Mouse (Mus musculus): ENCODE data around the gene Taar3. TPM values are rescaled to one million over a fixed set of nuclear protein-coding genes. Genes with fewer than 3 reads are reported as not detected.
A peak's percentile ranks its signal among the peaks of the same experiment; 100 is the strongest.

Taar3 gene
- polyA plus RNA-seq (2012; rRNA removed): not detected in 2 replicates

DNA sequence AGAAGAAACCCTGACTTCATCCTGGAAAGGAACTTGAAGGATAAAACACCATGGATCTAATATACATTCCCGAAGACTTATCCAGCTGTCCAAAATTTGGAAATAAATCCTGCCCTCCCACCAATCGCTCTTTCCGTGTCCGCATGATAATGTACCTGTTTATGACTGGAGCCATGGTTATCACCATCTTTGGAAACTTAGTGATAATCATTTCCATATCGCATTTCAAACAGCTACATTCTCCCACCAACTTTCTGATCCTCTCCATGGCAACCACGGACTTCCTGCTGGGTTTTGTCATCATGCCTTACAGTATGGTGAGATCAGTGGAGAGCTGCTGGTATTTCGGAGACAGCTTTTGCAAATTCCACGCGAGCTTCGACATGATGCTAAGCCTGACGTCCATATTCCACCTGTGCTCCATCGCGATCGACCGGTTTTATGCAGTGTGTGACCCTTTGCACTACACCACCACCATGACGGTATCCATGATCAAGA, at the start of gene Taar3:
Taar3 (plus strand) TSS at position 51 of the 498 bp plus-strand sequence.
- no peak for TF ChIP-seq POLR2A (IDR thresholded peaks at IDR 0.05; ENCODE audit: borderline replicate concordance, extremely low read depth, low read depth, low read length)
- TF ChIP-seq CTCF (IDR thresholded peaks at IDR 0.05; ENCODE audit: insufficient read depth, low read length): no peak
- Histone ChIP-seq H3K4me1 (ENCODE audit: control insufficient read depth, insufficient read depth, low read length) (no peaks in the 10 kb centered on the region), H3K4me3 (replicated peaks; ENCODE audit: extremely low read depth, low read depth, low read length) (no peak within 1 kb of the TSS)
- DNase-seq: no peak
- 85% methylated on average over 16 of the region's 16 CpGs for WGBS

DNA sequence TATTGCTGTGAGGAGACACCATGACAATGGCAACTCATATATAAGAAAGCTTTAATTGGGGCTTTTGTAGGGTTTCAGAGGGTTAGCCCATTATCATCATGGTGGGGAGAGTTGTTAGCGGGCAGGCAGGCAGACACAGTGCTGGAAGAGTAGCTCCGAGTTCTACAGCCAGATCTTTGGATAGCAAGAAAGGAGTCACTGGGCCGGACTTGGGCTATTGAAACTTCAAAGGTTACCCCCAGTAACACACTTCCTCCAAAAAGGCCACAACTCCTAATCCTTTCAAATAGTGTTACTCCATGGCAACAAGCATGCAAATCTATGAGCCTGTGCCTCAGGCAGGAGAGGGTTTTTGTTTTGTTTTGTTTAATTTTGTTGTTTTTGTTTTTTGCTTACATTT, 48.2 kb upstream of the Taar3 start:
- Histone ChIP-seq H3K4me1 (ENCODE audit: control insufficient read depth, insufficient read depth, low read length) (no peaks in the 10 kb centered on the region), H3K4me3 (replicated peaks; ENCODE audit: extremely low read depth, low read depth, low read length) (no peak overlapping the region)
- 84% methylated on average over 3 of the region's 3 CpGs for WGBS
- no peak for DNase-seq
- TF ChIP-seq CTCF (IDR thresholded peaks at IDR 0.05; ENCODE audit: insufficient read depth, low read length) (no peak), POLR2A (IDR thresholded peaks at IDR 0.05; ENCODE audit: borderline replicate concordance, extremely low read depth, low read depth, low read length) (no peak)

DNA sequence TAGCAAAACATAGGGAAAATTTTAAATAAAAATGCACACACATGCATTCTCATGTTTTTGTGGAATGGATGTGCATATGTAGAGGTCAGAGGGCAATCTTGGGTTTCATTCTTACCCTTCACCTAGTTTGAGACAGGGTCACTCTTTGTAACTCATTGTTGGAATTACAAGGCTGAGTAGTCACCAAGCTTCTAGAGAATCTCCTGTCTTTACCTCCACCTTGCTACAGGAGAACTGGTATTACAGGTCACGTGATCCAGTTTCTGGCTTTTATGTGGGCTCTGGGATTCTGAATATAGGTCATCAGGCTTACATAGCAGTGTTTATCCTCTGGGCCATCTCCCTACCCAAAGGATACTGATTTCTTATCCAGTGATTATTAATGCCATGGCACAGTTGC, 43.7 kb upstream of the Taar3 start:
- H3K4me3 ChIP-seq (replicated peaks; ENCODE audit: extremely low read depth, low read depth, low read length): no peak overlapping the region
- 85% methylated on average over 1 of the region's 1 CpGs for WGBS
- H3K4me1 ChIP-seq (ENCODE audit: control insufficient read depth, insufficient read depth, low read length): no peaks in the 10 kb centered on the region
- TF ChIP-seq POLR2A (IDR thresholded peaks at IDR 0.05; ENCODE audit: borderline replicate concordance, extremely low read depth, low read depth, low read length) (no peak), CTCF (IDR thresholded peaks at IDR 0.05; ENCODE audit: insufficient read depth, low read length) (no peak)
- no peak for DNase-seq

DNA sequence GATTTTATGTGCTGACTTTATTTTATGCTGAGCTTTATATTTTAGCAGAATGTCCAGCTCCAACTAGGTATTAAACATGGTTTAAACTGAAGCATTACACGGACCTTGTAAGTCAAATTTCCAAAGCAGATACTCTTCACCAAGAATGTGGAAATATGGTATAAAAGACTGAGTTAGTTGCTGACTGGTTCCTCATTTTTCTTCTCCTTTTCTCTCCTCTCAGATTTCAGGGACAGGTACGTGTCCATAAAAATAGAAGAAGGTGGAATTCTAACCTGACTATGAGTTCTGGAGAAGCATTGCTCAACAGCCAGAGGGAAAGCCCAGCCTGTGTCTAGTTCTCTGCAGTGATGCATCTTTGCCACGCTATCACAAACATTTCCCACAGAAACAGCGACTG, 29.3 kb upstream of the Taar3 start, which contains the start of gene Taar1:
Taar1 (plus strand) TSS at position 301 of the 400 bp plus-strand sequence.
- TF ChIP-seq CTCF (IDR thresholded peaks at IDR 0.05; ENCODE audit: insufficient read depth, low read length) (no peak), POLR2A (IDR thresholded peaks at IDR 0.05; ENCODE audit: borderline replicate concordance, extremely low read depth, low read depth, low read length) (no peak)
- DNase-seq: no peak
- Histone ChIP-seq H3K4me1 (ENCODE audit: control insufficient read depth, insufficient read depth, low read length) (no peaks in the 10 kb centered on the region), H3K4me3 (replicated peaks; ENCODE audit: extremely low read depth, low read depth, low read length) (no peak within 1 kb of the TSS)
- WGBS: 82% methylated on average over 4 of the region's 4 CpGs

DNA sequence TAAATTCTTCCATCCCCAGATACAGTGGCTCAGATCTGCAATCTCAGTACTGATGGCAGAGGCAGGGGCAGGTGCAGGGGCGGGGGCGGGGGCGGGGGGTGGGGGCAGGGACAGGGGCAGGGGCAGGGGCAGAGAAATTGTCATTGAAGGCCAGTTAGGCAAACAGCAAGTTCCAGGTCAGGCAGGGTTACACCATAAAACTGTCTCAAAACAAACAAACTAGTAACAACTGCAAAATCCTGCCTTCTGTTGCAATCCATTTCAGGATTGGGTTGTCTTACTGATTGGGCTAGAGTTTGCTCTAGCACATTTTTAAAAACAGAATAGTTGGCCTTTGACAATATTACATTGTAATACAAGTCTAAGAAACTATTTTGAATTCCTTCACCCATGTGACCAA, 26.9 kb upstream of the Taar3 start:
- 72% methylated on average over 3 of the region's 3 CpGs for WGBS
- no peak for DNase-seq
- no peak for TF ChIP-seq POLR2A (IDR thresholded peaks at IDR 0.05; ENCODE audit: borderline replicate concordance, extremely low read depth, low read depth, low read length)
- TF ChIP-seq CTCF (IDR thresholded peaks at IDR 0.05; ENCODE audit: insufficient read depth, low read length): no peak

GRCm38 (mm10) chr10:23923941-23924340, 25.4 kb upstream of the Taar3 start:
- DNase-seq: no peak
- TF ChIP-seq POLR2A (IDR thresholded peaks at IDR 0.05; ENCODE audit: borderline replicate concordance, extremely low read depth, low read depth, low read length): no peak
- no peak for TF ChIP-seq CTCF (IDR thresholded peaks at IDR 0.05; ENCODE audit: insufficient read depth, low read length)
- WGBS: 71% methylated on average over 2 of the region's 2 CpGs

More for the DNA sequence above, 26.9 kb upstream of the Taar3 start:
- no peak overlapping the region for H3K4me3 ChIP-seq (replicated peaks; ENCODE audit: extremely low read depth, low read depth, low read length)
- no peaks in the 10 kb centered on the region for H3K4me1 ChIP-seq (ENCODE audit: control insufficient read depth, insufficient read depth, low read length)

DNA sequence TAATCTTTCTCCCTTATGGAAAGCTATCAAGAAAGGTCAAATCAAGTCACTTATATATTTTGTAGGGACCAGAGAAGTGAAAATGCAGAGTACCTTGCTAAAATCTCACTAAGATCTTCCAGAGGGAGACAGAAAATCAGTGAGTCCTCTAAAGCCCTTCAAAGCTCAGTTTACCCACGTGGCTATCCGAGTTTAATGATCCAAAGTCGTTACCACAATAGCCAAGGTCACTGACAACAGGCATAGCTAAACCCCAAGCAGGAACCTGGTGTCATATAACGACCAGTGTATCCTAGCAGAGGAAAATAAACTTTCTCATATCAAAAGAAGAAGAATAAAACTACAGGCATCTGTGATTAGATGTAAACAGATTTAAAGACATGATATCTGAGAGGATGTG, 11.7 kb upstream of the Taar3 start:
- no peak for TF ChIP-seq POLR2A (IDR thresholded peaks at IDR 0.05; ENCODE audit: borderline replicate concordance, extremely low read depth, low read depth, low read length)
- no peak for TF ChIP-seq CTCF (IDR thresholded peaks at IDR 0.05; ENCODE audit: insufficient read depth, low read length)
- WGBS: 34% methylated on average over 4 of the region's 4 CpGs

More at GRCm38 (mm10) chr10:23923941-23924340, 25.4 kb upstream of the Taar3 start:
- Histone ChIP-seq H3K4me1 (ENCODE audit: control insufficient read depth, insufficient read depth, low read length) (no peaks in the 10 kb centered on the region), H3K4me3 (replicated peaks; ENCODE audit: extremely low read depth, low read depth, low read length) (no peak overlapping the region)

GRCm38 (mm10) chr10:23938312-23938711, 11.0 kb upstream of the Taar3 start, which contains the start of gene Taar2:
Taar2 (plus strand) TSS chr10:23938572.
- WGBS: 63% methylated on average over 6 of the region's 6 CpGs
- H3K4me3 ChIP-seq (replicated peaks; ENCODE audit: extremely low read depth, low read depth, low read length): no peak within 1 kb of the TSS
- H3K4me1 ChIP-seq (ENCODE audit: control insufficient read depth, insufficient read depth, low read length): no peaks in the 10 kb centered on the region
- no peak for TF ChIP-seq POLR2A (IDR thresholded peaks at IDR 0.05; ENCODE audit: borderline replicate concordance, extremely low read depth, low read depth, low read length)
- no peak for TF ChIP-seq CTCF (IDR thresholded peaks at IDR 0.05; ENCODE audit: insufficient read depth, low read length)
- DNase-seq: no peak

More for the DNA sequence above, 11.7 kb upstream of the Taar3 start:
- Histone ChIP-seq H3K4me3 (replicated peaks; ENCODE audit: extremely low read depth, low read depth, low read length) (no peak overlapping the region), H3K4me1 (ENCODE audit: control insufficient read depth, insufficient read depth, low read length) (no peaks in the 10 kb centered on the region)
- DNase-seq: no peak

- TF ChIP-seq POLR2A (IDR thresholded peaks at IDR 0.05; ENCODE audit: borderline replicate concordance, extremely low read depth, low read depth, low read length) (no peak), CTCF (IDR thresholded peaks at IDR 0.05; ENCODE audit: insufficient read depth, low read length) (peak; percentile 41)
- Histone ChIP-seq H3K4me1 (ENCODE audit: control insufficient read depth, insufficient read depth, low read length) (no peaks in the 10 kb centered on the region), H3K4me3 (replicated peaks; ENCODE audit: extremely low read depth, low read depth, low read length) (no peak overlapping the region)
- WGBS: 77% methylated on average over 5 of the region's 5 CpGs
- DNase-seq: no peak
Measured at GRCm38 (mm10) chr10:23942465-23942864, 6.9 kb upstream of the Taar3 start.

GRCm38 (mm10) chr10:23948026-23948425, 1.3 kb upstream of the Taar3 start:
- H3K4me3 ChIP-seq (replicated peaks; ENCODE audit: extremely low read depth, low read depth, low read length): no peak overlapping the region
- DNase-seq: no peak
- 40% methylated on average over 7 of the region's 7 CpGs for WGBS
- no peak for TF ChIP-seq POLR2A (IDR thresholded peaks at IDR 0.05; ENCODE audit: borderline replicate concordance, extremely low read depth, low read depth, low read length)
- TF ChIP-seq CTCF (IDR thresholded peaks at IDR 0.05; ENCODE audit: insufficient read depth, low read length): no peak
- no peaks in the 10 kb centered on the region for H3K4me1 ChIP-seq (ENCODE audit: control insufficient read depth, insufficient read depth, low read length)

Measured in lung, adult 2 months (tissue).